In genomic region chr11:97310895-97311631, GRCm38 (mm10) we compare ENCODE assay signal across 8 mouse cellular contexts. TPM values are rescaled to one million over a fixed set of nuclear protein-coding genes. Genes with fewer than 3 reads are reported as not detected.
DNase-seq lines count a peak whose midpoint lies in the region; ATAC-seq and TF ChIP-seq lines count a peak whose summit lies in the region.

No protein-coding gene starts in this region.

- H3K9ac ChIP-seq in forebrain, postnatal 0 days: no peak overlapping the region
- peak overlapping the region; percentile 50 for H3K9ac ChIP-seq in intestine, postnatal 0 days (ENCODE audit: low read depth, low read length)

- peaks cover 5% of the 10 kb centered on the region for H3K4me1 ChIP-seq in forebrain, postnatal 0 days (ENCODE audit: insufficient read depth)
- H3K4me1 ChIP-seq in intestine, postnatal 0 days (replicated peaks; ENCODE audit: control insufficient read depth, insufficient read depth, low read length): no peaks in the 10 kb centered on the region

- in situ Hi-C loops in Patski (cut with MboI; ENCODE audit: low pct_unique_long_range_greater_than_20kb): loop anchor here (5.0 to 25.0 kb wide), 2 partner anchors 34 to 99 kb away; no protein-coding TSS in a partner anchor

- H3K9me3 ChIP-seq in forebrain, postnatal 0 days (ENCODE audit: low read length): no peaks in the 10 kb centered on the region
- H3K9me3 ChIP-seq in intestine, postnatal 0 days (ENCODE audit: control insufficient read depth): no peaks in the 10 kb centered on the region

- POLR2A ChIA-PET in Patski (lab: Charles Lee): interaction anchor here (0.5 to 2.8 kb wide), 7 partner anchors 20 to 123 kb away, joined by 3 to 15 read pairs (median 3); partner anchors contain the start of gene Npepps

- H3K27me3 ChIP-seq in Patski: no peaks in the 10 kb centered on the region
- no peaks in the 10 kb centered on the region for H3K27me3 ChIP-seq in forebrain, postnatal 0 days (ENCODE audit: insufficient read depth, low read length)
- no peaks in the 10 kb centered on the region for H3K27me3 ChIP-seq in intestine, postnatal 0 days (replicated peaks; ENCODE audit: control insufficient read depth, insufficient read depth, low read length)

- CTCF ChIA-PET in Patski (lab: Charles Lee): interaction anchor here (0.8 to 3.0 kb wide), 13 partner anchors 11 to 116 kb away, joined by 3 to 16 read pairs (median 5); no protein-coding TSS in a partner anchor

- H3K4me3 ChIP-seq in forebrain, postnatal 0 days (ENCODE audit: low read depth, low read length): peak overlapping the region; percentile 15; the same call in 1 of the 2 replicates
- H3K4me3 ChIP-seq in intestine, postnatal 0 days (ENCODE audit: low read depth, low read length): peak overlapping the region; percentile 41

- no peaks in the 10 kb centered on the region for H3K36me3 ChIP-seq in forebrain, postnatal 0 days (ENCODE audit: insufficient read depth)
- no peaks in the 10 kb centered on the region for H3K36me3 ChIP-seq in intestine, postnatal 0 days (ENCODE audit: control insufficient read depth, insufficient read depth)

- no peak for ATAC-seq in Patski
- ATAC-seq in forebrain, postnatal 0 days: no peak; the same call in 1 of the 2 replicates
- no peak for ATAC-seq in intestine, postnatal 0 days

- peak; percentile 38 for TF ChIP-seq CTCF in Patski (IDR thresholded peaks at IDR 0.05)
- peak; percentile 56; the same call in 1 of the 2 replicates for TF ChIP-seq CTCF in forebrain, postnatal 0 days (IDR thresholded peaks at IDR 0.05; ENCODE audit: low read depth)
- TF ChIP-seq CTCF in intestine, postnatal 0 days (IDR thresholded peaks at IDR 0.05; ENCODE audit: low read depth): peak; percentile 53

- no peak overlapping the region; the same call in 1 of the 2 replicates for H3K27ac ChIP-seq in forebrain, postnatal 0 days (ENCODE audit: low read depth, low read length)
- peak overlapping the region; percentile 54 for H3K27ac ChIP-seq in intestine, postnatal 0 days (ENCODE audit: low read depth, low read length)

- peak; percentile 39 for DNase-seq in adrenal gland, postnatal 10 days
- no peak for DNase-seq in adrenal gland, adult 18-20 months (ENCODE audit: low spot score in 2 of 2)
- DNase-seq in Patski (ENCODE audit: low read depth, low spot score): no peak
- DNase-seq in forebrain, postnatal 0 days: peak; percentile 53
- peak; percentile 37 for DNase-seq in lung, postnatal 36 days
- no peak for DNase-seq in thymus, postnatal 4 days
- DNase-seq in layer of hippocampus, postnatal 36 days: no peak

- 7% methylated on average over 18 of the region's 18 CpGs for WGBS in forebrain, postnatal 0 days
- WGBS in intestine, postnatal 0 days: 9% methylated on average over 18 of the region's 18 CpGs

- H3K4me2 ChIP-seq in forebrain, postnatal 0 days (ENCODE audit: low read depth): peak overlapping the region; percentile 64
- H3K4me2 ChIP-seq in intestine, postnatal 0 days (replicated peaks; ENCODE audit: low read depth): peak overlapping the region; percentile 75

RNA-seq across cellular contexts. Expression of gene Mrpl45, which starts 4.5 kb away (rescaled TPM):
- total RNA-seq in adrenal gland, postnatal 10 days (2021): 10 to 100 TPM; 40.1 to 52.8 TPM
- 10 to 100 TPM; 29.7 to 40.0 TPM for total RNA-seq in adrenal gland, adult 18-20 months (2021)
- 43.5 TPM for polyA plus RNA-seq in Patski (2021)
- total RNA-seq in forebrain, postnatal 0 days (2014; rRNA removed): 29.0 and 34.9 TPM in 2 replicates
- 33.3 and 37.7 TPM in 2 replicates for polyA plus RNA-seq in forebrain, postnatal 0 days (2015; fragmentation: Nextera tagmentation; extraction: Ambion mirVana)
- polyA plus RNA-seq in intestine, postnatal 0 days (2015; fragmentation: Nextera tagmentation; extraction: Ambion mirVana): 40.2 and 40.5 TPM in 2 replicates
- 10 to 100 TPM; 26.8 to 27.4 TPM for total RNA-seq in layer of hippocampus, postnatal 36 days (2021)

RNA-seq across cellular contexts. Expression of gene Npepps, which starts 30.6 kb away (rescaled TPM):
- total RNA-seq in adrenal gland, postnatal 10 days (2021): 10 to 100 TPM; 63.2 to 68.3 TPM
- 10 to 100 TPM; 72.7 to 88.5 TPM for total RNA-seq in adrenal gland, adult 18-20 months (2021)
- 114 TPM for polyA plus RNA-seq in Patski (2021)
- total RNA-seq in forebrain, postnatal 0 days (2014; rRNA removed): 66.5 and 98.7 TPM in 2 replicates
- polyA plus RNA-seq in forebrain, postnatal 0 days (2015; fragmentation: Nextera tagmentation; extraction: Ambion mirVana): 62.5 and 92.1 TPM in 2 replicates
- polyA plus RNA-seq in intestine, postnatal 0 days (2015; fragmentation: Nextera tagmentation; extraction: Ambion mirVana): 41.9 and 54.7 TPM in 2 replicates
- total RNA-seq in layer of hippocampus, postnatal 36 days (2021): 100 to 1,000 TPM; 150 to 154 TPM

RNA-seq across cellular contexts. Expression of gene Gpr179, which starts 40.8 kb away (rescaled TPM):
- total RNA-seq in adrenal gland, postnatal 10 days (2021): 1 to 10 TPM; 3.0 to 3.4 TPM
- 1 to 10 TPM; 1.3 to 2.0 TPM for total RNA-seq in adrenal gland, adult 18-20 months (2021)
- 0.09 TPM for polyA plus RNA-seq in Patski (2021)
- 0.46 and 0.62 TPM in 2 replicates for total RNA-seq in forebrain, postnatal 0 days (2014; rRNA removed)
- 0.21 and 0.45 TPM in 2 replicates for polyA plus RNA-seq in forebrain, postnatal 0 days (2015; fragmentation: Nextera tagmentation; extraction: Ambion mirVana)
- 0.07 and 0.20 TPM in 2 replicates for polyA plus RNA-seq in intestine, postnatal 0 days (2015; fragmentation: Nextera tagmentation; extraction: Ambion mirVana)
- total RNA-seq in layer of hippocampus, postnatal 36 days (2021): under 1 TPM; 0.23 to 0.30 TPM

RNA-seq across cellular contexts. Expression of gene Socs7, which starts 51.3 kb away (rescaled TPM):
- 10 to 100 TPM; 16.9 to 20.1 TPM for total RNA-seq in adrenal gland, postnatal 10 days (2021)
- total RNA-seq in adrenal gland, adult 18-20 months (2021): 10 to 100 TPM; 21.1 to 22.2 TPM
- 21.7 TPM for polyA plus RNA-seq in Patski (2021)
- 54.9 and 64.3 TPM in 2 replicates for total RNA-seq in forebrain, postnatal 0 days (2014; rRNA removed)
- 5.3 and 6.4 TPM in 2 replicates for polyA plus RNA-seq in forebrain, postnatal 0 days (2015; fragmentation: Nextera tagmentation; extraction: Ambion mirVana)
- 2.4 and 2.5 TPM in 2 replicates for polyA plus RNA-seq in intestine, postnatal 0 days (2015; fragmentation: Nextera tagmentation; extraction: Ambion mirVana)
- 10 to 100 TPM; 83.8 to 83.9 TPM for total RNA-seq in layer of hippocampus, postnatal 36 days (2021)

Comparison
In these comparisons a context has a peak if more than half of its experiments do, and no peak if none do; other contexts are left out.
1. DNase-seq: peak in adrenal gland, postnatal 10 days (single experiment), forebrain, postnatal 0 days (single experiment) and lung, postnatal 36 days (single experiment); none in adrenal gland, adult 18-20 months (0 of 2), Patski (single experiment), thymus, postnatal 4 days (single experiment) and layer of hippocampus, postnatal 36 days (0 of 2).
2. Peak in every context shown above with its lines, with median percentiles within 50 percentile points of each other: CTCF ChIP-seq.